Mouse (Mus musculus) cerebellum, adult 11 months (tissue): ENCODE measurements around the gene Maml3.
A peak's percentile ranks its signal among the peaks of the same experiment; 100 is the strongest.

Experiments
- DNase-seq: peaks from one replicate; pipeline ENCODE4 v3.0.0; 2022

The Maml3 gene

DNA sequence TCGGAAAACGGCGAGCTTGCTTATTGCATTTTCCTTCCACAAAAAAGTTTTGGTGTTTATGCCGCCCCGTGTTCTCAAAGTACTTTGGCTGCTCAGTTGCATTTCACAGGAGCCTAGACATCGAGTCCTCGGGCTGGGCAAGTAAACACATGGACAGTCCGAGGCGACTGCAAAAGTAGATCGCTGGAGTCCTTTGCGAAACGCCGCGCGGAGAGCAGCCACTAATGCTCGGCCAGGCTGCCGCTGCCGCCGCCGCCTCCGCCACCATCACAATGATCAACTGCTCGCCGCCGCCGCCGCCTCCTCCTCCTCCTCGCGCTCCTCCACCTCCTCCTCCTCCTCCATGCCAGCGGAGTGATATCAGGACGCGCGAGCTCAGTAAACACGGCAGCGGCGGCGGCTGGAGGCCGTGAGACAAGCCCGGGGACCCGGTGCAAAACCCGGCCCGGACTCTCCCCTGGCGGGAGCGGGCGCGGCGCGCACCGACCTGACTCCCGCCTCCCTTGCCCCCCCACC, at the start of gene Maml3:
Maml3 (minus strand) TSS at position 441 of the 516 bp plus-strand sequence.
- DNase-seq: peak; percentile 91

DNA sequence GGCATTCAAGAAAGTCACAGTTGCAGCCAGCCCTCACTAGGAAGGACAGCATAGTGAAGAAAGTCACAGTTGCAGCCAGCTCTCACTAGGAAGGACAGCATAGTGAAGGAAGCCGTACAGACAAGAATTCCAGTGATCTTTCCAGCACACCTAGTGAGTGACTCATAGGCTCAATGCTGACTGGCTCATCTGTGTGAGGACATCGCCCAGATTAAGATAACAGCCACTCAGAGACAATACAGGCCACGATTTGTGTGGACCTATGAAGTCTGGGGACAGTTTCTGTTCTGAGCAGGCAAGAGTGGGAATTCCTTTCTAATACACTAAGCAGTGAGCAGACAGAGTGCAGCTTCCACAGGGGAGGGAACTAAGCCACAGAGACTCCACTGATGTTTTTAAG, 46.3 kb upstream of the Maml3 start:
- DNase-seq: no peak

DNA sequence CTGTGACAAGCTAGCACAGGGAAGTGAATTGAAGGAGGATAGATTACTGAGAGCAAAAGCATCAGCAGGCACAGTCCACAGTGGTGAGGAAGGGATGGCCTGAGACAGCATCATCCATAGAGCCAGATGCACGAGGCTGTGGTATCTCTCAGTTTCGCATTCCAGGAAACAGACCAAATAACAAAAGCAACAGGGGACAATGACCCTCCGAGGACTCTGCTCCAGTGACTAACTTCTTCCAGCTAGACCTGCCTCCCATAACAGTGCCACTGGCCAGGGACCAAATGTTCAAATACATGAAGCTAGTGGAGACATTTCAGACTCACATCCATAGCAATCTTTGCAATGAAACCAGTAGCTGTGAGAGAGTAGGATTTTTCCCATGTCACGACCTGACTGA, 43.4 kb upstream of the Maml3 start:
- DNase-seq: no peak

DNA sequence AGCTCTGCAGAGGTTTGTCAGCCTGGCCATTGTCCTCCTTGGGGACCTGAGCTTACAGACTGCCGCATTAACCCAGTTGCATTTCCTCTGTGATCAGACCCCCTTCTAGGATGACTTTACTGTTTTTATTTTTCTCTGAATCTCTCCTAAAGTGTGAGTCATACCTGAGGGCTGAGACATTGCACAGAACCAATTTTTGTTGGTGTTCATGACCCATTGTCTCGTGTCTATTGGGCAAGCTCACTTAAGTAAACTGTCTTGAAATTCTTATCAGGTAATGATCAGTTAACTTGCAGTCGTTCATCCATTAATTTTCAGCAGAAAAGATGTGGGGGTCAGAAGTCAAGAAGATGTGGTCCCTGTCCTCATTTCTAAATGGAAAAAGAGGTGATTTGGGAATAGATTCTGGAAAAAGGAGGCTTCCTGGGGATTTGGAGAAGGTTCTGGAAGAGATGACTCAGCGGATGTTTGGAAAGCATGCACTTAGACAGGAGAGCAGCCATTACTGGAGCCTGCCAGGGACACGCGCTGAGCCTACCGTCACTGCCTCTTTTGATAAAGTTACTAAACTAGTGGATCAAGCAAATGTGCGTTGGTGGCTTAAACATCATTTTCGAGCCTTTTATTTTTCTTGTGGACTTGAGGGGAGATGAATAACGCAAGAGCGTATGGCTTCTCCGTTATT, 40.0 kb upstream of the Maml3 start:
- no peak for DNase-seq

DNA sequence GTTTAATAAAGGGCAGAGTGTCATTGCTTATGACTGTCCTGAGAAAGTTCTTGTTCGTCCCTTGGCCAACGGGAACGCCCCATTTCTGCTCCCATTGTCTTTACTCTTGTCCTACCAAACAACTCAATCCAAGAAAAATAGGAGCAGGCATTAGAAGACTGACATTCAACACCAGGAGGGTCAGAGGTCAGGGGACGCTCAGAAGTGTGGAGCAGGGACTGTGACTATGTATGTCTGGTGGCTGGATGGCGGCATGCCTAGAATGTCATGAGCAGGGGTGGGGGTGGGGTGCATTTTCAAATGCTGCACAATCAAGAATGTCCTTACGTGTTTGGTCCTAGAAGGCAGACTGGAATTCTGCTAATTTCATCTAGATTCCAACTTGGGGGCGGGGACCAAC, 38.1 kb upstream of the Maml3 start:
- no peak for DNase-seq

DNA sequence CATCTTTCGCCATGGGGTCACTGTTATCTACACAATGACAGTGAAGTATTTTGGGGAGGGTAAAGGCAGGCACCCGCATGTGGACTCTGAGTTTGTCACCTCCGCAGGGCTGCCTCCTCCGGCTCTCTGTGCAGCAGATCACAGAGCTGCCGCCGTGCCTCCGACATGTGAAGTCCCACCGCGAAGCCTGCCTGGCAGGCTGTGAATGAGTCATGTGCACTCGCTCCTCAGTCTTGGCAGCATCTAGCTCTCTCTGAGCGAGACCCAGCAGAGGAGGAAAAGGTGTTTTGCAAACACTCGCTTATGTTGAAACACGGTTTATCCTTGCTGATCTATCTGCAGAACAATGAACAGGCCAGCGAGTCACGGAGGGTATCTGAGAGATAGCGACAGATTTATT, 35.3 kb upstream of the Maml3 start:
- DNase-seq: peak; percentile 33

DNA sequence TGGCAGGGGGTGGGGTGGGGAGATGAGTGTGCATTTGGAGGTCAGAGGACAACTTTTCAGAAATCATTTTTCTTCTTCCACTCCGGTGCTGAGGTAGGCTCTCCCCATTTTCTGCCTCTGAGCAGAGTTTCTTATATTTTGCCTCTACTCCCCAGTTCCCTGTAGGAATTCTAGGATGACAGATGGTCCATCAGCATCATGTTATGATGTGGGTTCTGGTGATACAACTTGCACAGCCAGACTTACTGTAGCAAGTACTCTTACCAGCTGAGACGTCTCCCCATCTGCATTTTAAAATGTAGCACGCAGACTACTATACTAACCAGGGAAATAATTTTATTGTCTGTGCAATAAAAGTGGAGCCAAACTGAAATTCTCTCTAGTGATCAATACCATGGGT, 20.5 kb upstream of the Maml3 start:
- DNase-seq: no peak

DNA sequence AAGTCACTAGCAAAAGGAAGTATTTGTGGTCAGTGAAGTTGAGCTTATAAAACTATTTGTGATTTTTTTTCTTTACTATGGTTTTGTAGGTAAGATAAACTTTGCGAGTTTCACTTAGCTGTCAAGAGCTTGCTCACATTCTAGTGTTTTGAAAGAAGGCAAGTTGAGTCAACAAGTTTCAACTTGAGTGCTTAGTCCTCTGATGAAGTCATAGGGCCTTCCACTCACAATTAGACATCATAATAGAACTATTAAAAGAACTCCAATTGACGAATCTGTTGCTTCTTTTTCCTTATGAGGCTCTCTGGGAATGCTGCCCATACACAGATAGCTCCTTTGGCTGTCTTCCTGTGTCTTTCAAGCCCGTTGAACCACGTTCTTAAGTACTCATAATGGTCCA, 16.0 kb upstream of the Maml3 start:
- DNase-seq: no peak

DNA sequence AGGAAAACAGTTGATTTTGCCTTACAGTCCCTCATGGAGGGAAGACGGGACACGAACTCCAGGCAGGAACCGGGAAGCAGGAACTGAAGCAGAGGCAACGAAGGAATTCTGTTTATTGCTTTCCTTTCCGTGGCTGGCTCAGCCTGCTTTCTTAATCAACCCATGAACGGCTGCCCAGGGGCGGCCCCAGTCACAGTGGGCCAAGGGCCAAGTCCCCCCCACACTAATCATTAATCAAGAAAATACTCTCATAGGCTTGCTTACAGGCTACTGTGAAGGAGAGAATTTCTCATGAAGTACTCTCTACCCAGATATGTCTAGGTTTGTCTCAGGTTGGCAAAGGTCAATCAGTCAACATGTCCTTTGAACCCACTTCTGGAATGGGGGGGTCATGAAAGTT, 14.3 kb upstream of the Maml3 start:
- DNase-seq: no peak

DNA sequence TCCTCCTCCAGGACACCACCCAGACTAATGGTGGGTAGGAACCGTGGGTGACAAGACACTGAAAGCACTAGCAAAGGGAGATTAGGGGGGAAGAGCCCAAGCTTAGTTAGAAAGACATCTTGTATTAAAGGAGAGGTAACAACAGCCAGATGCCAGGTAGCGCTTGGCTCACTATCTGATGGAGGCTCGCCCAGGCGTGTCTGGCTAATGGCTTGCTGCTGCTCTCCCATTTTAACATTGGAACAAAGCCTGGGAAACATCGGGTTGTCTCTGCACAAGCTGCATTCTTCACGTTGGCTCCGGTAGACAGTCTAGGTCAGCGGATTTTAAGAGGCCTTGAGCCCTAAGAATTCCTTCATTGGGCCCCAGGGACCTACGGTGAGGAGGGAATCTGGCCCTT, 10.5 kb upstream of the Maml3 start:
- no peak for DNase-seq

DNA sequence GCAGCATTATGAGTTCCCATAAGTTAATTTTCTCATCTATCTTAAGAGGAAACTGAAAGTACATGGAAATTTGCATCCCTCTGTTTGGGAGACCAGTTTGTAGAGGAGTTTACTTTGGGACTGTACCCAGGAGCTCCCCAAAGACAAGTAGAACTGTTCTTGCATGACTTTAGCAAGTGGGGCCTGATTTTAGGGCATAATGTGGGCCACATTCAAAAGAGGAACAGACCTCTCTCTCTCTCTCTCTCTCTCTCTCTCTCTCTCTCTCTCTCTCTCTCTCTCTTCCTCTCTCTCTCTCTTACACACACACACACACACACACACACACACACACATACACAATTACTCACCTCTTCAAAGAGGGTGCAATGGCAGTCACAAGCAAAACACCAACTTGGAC, 3.2 kb upstream of the Maml3 start:
- no peak for DNase-seq

DNA sequence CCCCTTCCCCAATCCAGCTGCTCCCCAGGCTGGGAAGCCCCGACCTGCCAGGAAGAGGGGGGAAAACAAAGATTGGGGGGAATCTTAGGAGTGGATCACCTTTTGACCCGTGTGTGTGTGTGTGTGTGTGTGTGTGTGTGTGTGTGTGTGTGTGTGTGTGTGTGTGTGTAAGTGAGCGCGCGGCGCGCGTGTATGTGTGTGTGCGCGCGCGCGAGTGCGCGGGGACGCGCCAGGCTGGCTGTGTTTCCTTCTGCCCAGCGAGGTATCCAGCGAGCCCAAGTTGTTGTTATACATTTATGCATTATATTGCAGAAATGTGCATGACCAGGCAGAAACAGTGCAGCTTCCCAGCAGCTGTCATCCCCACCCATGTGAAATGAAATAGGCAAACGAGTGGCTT, 280 bp upstream of the Maml3 start:
- peak; percentile 57 for DNase-seq

DNA sequence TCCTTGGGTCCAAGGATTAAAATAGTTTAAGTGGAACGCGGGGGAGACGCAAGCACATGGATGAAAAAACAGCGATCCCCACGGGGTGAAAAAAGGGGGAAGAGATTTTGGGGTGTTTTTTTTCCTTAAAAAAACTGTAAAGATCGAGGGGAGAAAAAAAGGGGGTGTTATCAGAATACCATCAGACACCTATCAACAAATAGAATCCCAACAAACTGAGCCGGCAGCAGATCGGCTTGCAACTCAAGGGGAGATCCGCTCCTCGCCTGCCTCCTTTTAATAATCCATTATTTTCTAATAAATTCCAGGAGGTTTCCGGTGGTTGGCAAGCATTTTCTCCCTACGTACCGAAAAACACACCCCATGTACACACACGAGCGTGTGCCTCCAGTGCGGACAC, 668 bp downstream of the Maml3 start:
- no peak for DNase-seq

DNA sequence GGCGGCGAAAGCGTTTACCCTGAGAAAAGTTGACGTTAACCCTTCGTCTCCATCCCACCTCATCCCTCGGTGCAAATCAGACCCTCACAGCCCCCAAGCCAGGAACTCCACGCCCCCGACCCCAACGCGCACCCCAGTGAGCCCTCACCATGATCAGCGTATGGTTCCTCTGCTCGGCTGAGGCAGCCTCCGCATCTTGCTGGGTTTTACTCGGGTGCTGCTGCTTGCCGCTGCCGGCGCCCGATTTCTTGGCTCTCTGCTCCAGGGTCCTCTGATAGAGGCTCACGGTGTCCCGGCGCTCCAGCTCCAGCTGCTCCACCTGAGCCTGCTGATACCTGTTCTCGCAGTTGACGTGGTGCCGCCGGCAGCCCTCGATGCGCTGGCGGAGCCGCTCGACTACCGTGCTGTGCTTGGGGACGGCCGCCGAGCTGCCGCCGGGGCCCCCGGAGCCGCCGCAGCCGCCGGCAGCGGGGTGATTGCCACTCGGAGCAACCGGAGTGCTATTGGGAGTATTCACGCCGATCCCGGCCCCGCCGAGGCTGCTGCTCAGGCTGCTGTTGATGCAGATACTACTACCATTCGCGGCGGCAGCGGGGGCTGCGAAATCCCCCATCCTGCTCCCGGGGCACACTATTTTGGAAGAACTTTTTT, 1.2 kb downstream of the Maml3 start:
- DNase-seq: peak; percentile 59

DNA sequence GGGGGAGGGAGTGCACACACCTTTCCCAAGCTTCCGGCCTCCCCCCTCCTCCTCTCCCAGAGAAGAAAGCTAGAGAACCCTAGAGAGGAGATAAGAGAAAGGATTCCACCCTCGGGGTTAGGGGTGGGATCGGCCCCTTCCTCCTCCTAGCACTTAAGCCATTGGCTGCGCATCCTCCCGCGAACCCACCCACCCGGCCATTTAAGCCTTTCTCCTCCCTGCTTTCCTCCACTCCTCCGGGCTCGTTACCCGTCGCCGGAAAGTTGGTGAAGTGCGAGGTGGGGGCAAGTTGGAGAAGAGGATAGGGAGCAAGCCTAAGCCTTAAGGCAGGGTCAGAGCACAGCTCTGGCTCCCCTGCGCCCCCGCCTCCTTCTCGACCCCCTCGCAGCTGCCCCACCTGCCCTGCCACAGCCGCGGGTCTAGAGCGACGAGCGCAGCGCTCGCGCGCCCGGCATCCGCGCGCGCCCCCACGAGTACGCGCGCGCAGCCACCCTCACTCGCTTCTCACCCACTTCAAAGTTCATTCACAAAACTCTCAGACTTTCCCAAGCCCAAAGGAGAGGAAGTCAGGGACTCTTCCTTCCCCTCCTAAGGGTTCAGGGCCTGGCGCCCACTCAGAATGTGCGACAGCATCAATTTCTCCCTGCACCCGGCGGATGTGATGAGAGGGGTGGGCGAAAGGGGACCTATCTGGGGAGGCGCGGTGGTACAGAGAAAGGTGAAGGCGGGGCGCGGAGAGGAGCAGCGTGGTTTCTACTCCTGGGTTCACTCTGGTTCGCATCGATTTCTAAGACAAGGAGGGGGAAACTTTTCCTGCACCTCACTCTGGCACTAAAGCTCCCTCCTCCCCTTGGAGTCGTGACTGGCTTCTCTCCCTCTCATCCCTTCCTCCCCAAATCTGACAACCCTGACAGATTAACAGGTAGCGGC, 2.0 kb downstream of the Maml3 start:
- peak; percentile 73 for DNase-seq

DNA sequence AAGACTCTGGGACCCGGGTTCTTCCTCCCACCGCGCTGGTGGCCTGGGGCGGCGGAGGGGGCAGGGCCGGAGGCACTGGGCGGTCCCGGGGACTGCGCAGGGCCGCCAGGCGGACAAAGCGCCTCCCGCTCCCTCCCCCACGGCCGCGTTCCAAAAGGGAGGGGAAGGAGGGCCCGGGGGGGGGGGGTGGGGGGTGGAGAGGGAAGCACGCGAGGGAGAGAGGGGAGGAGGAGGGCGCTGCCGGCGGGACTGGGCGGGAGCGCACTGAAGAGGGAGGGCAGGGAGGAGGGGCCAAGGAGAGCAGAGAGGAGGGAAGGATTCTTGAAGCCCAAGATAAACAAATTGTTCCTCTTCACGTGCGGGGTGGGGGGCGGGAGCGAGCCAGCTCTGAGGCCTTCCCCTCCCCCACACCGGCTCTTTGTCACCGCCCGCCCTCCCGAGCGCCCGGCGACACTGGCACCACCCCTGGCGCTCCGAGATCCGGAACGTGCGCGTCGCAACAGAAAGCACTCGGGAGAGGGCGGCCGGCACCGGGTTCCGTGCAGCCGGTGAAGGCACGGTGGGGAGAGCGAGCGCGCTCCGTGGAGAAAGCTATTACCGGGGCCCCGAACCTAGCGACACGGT, 2.8 kb downstream of the Maml3 start:
- peak; percentile 86 for DNase-seq

DNA sequence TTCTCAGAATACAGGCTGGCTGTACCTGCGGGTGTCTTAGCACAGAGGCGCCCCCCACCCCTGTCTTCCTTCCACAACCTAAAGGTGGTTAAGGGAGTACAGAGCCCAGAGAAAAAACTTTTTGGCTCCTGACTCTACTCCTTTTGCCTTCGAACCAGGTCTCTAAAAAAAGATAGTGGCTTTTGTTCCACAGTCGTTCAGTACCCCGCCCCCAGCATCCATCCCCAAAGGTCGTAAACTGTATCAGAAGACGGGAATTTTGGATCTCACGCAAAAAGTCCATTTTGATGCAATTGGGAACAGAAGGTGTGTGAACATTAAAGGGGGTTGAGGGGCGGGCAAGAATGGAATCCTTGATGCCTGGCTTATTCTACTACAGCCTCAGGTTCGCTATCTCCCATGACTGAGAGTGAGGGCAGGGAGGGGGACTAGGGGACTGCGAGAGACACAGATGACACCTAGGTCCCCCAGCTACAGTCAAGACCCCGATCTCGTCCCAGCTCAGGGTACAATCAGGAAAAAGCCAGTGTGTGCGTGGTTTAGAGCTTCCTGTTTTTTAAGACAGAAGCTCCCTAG, 3.4 kb downstream of the Maml3 start:
- no peak for DNase-seq

DNA sequence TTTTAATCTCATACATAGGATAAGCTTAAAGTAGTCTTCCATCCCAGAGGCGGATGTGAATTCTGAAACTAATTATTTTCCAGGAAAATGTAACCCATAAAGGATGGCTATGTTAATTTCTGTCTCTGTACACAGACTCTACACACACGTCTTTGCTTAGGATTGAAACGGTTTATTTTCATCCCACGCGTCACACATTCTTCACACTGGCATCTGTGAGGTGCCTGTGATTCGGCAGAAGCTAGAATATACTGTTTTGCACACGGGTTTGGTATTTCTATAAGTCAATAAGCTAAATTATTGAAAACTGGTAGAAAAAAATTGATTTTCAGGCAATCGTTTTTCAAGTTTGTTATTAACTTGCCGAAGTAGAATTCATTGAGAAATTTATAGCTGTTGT, 4.0 kb downstream of the Maml3 start:
- no peak for DNase-seq

DNA sequence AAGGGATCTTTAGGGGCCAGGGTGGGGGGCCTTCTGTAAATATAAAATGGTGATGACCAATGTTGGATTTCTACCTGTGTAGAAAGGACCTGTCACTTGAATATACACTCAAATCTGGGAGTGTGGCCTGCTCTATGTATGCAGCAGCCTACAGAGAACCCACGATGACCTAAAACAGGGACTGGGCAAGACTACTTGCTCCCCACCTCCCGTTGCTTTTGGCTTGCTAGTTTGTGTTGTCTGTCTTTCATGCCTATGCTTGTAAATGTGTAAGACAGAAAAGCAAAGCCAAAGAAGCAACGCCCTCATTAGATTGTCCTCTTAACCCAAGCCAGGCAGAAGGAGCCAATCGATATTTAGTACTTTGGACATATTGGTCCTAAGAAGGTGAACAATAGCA, 4.6 kb downstream of the Maml3 start:
- no peak for DNase-seq

DNA sequence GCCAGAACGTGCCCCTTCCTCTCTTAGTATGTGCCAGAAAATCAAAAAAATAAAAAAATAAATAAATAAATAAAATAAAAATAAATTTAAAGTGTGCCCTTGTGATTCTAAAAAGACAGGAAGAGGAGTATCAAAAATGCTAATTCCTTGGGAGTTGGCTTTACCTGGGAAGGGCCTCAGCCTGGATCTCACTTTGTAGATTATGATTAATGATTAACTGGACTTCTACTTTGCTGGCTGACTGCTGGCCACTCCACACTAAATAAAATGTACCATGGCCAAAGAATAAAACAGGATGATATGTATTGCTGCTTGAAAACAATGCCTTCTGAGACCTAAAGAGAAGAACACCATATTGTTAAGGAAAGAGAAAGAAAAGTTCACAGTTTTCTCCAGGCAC, 5.6 kb downstream of the Maml3 start:
- DNase-seq: no peak

DNA sequence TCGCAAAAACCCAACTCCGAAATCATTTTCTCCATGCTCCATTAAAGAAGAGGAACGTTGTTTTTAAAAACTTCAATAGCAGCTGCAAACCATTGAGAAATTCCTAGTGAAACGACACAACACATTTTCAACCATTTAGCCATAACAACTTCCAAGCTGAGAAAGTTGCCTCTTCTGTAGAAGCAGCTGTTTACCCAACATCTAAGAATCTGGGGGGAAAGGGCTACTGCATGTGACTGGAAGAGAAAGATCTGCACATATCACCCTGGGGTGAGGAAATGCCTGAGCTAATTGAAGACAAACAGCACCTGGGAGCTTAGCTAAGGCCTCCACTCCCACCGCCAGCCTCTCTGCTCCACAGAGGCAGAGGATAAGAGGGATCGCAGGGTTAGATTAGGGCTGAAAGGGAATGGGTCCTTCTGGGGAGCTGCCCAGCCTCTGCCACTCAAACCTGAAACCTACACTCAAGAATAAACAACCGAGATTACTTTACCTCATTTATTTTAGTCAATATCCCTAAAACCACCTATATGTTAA, 13.5 kb downstream of the Maml3 start:
- DNase-seq: no peak

DNA sequence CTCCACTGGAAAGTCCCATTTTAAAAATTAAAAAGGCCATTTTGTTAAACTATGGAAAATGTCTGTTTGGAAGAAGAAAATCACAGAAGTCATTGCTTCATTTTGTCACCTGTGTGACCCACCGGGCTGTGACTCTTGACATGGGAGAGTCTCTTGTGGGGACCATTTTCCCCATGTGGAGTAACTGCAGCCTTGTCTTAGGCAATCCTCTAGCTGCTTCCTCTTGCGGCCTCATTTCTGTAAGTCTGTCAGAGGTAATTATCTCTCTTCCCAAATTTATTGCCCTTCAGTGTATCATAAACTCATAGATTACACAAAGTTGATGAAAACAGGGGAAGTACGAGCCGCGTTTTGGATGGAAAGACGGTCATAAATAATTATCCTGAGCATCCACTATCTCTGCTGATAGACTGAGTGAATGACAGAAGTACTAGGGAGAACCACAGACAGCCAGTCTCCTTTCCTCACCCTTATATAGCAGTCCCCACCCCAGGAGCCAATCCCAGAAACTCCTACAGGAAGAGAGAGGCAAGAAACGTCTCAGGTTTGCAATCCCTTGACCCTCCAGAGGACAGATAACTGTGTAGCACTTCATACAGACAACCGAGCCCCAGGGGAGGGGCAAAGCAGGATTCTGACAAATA, 14.5 kb downstream of the Maml3 start:
- DNase-seq: no peak
